Mouse (Mus musculus): ENCODE results near the gene Pip5kl1.

Gene Pip5kl1

DNA sequence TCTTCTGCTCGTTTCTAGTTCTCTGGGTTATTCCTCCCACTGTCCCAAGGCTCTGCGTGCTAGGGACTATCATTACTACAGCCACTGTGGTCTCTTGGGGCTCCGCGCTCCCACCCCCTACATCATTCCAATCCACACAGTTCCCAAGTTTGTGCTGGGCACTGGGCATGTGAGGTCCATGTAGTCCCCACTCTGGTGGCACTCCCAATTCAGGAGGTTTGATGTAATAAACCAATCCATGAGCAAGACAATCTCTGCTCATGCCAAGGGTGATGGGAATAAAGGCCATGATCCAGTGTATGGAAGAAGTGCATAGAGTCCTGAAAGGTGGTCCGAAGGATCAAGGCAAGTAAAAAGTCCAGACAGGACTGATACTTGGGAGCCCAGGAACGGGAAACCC is at the start of gene Pip5kl1:
Gene Pip5kl1, plus strand, starts transcription at position 301 of the 400 bp plus-strand sequence.
- DNase-seq (ENCODE audit: low spot score) = no peak

DNA sequence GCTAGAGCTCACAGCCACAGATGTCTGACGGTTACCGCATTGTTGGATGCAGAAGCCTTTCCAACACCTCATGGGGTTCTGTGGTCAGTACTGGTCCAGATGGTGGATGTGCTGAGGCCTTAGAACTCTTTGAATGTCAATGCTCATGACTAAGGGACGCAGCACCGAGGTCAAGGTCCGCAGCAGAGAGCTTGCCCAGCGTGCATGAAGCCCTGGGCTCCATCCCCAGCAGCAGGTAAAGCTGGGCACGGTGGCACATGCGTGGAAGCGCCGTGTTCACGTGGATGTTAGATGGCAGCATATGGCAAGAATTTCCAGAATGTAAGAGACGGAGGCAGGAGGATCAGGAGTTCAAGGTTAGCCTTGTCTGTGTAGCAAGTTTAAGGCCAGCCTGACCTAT is 48.8 kb upstream of the Pip5kl1 start:
- no peak for DNase-seq (ENCODE audit: low spot score)

DNA sequence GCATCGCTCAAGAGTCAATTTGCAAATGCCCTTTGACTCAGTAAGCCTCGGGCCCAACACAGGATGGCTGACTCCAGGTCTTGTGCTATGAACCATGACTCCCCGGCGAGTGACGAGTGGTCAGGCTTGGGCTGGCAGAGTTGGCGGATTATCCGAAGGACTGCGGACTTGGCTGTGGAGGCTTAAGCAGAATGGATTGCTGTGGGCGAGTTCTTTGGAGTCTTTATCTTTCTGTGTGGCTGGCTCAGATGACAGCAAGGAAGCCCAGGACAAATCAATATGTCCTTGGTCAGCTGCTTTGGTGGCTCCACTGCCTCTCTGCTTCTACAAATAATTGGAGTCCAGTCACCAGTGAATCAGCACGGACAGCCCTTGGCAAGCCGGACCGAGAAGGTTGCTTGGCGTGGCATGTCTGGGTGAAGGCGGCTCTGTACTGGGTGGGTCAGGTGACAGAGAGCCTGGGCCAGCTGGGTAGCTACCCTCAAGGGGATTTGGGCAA is 47.1 kb upstream of the Pip5kl1 start:
- DNase-seq (ENCODE audit: low spot score) = peak; percentile 44

- no peak for DNase-seq (ENCODE audit: low spot score)
These were observed 46.3 kb upstream of the Pip5kl1 start for GRCm38 (mm10) chr2:32528326-32528725.

GRCm38 (mm10) chr2:32530479-32530878 is 44.1 kb upstream of the Pip5kl1 start:
- no peak for DNase-seq (ENCODE audit: low spot score)

GRCm38 (mm10) chr2:32533163-32533562 is 41.4 kb upstream of the Pip5kl1 start:
- DNase-seq (ENCODE audit: low spot score) = peak; percentile 60

DNA sequence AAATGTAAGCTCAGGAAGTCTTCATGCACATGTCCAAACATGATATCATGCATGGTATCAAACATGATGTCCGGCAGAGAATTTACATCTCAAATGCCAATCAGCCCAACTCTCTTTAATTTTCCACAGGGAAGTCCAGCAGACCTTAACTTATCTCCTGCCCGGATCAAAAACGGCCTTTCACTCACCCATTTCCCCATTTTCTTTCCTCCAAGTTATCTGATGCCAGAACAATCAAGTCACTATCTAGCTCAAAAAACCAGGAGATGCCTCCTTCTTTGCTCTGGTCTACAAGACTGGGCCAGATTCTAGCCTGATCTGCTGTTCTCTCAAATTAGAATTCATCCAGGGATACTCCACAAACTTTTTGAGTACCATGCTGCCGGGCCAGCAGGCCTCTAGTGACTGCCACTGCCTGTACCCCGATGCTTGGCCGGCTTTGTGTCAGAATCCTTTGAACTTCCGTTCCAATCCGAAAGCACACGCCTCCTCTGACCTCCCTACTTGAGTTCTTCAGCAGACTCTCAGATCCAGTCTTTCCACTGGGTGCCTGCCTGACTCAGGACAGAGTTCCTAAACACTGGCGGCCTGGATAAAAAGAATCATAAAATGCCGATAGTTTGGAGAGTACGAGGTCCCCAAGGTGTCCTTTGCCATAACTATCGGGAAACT is 40.4 kb upstream of the Pip5kl1 start:
- DNase-seq (ENCODE audit: low spot score) = peak; percentile 72

GRCm38 (mm10) chr2:32534733-32535471 is 39.7 kb upstream of the Pip5kl1 start, which contains the start of gene Fam102a:
Gene Fam102a, plus strand, starts transcription at chr2:32535332.
- peak; percentile 97 for DNase-seq (ENCODE audit: low spot score)

DNA sequence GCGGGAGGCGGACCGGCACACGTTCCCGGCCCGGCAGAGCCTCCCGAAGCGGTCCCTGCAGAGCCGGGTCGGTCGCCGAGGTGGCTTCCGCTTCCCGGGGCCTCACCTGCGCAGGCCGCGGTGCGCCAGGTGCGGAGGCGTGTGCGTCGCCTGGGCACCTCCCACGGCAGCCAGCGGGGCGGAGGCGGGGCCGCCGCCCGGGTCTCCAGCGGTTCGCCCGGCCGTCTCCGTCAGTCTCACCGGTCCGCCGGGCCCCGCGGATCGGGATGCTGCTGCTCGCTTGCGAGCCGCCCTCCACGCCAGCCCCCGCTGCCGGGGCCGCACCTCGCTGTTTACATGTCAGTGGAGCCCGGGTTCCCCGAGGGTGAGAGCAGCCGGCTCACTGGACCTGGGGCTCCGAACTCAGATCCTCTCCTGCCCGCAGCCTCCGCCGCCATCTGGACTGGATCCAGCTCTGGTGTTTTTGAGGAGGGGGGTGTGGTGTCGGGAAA is 39.1 kb upstream of the Pip5kl1 start:
- DNase-seq (ENCODE audit: low spot score) = peak; percentile 59

GRCm38 (mm10) chr2:32536086-32536633 is 38.4 kb upstream of the Pip5kl1 start:
- DNase-seq (ENCODE audit: low spot score) = no peak

- DNase-seq (ENCODE audit: low spot score) = peak; percentile 90
These were observed 37.8 kb upstream of the Pip5kl1 start for GRCm38 (mm10) chr2:32536634-32537359.

DNA sequence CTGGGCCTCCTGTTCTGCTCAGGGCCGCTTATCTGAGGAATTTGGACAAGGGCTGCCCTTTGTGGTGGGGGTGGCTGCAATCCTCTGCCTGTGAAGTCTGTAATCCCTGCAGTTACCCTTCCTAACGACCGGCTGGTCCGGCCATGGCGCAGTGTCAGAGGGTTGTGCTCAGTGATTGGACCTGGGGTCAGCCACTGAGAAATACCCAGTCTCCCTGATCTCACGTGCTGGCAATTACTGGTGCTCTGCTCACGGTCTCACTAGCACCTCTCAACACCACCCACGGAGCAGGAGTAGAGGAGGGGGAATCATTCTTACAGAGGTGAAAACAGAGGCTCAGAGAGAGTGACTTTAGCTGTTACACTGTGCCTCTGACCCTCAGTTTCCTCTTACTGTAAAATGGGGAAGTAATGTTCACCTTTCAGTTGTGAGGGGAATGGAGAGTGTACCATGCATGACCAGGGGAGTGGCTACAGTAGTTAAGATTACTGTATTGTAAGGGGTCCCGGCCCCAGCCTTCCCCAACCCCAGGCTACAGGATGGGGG is 37.2 kb upstream of the Pip5kl1 start:
- no peak for DNase-seq (ENCODE audit: low spot score)

GRCm38 (mm10) chr2:32537941-32538340 is 36.7 kb upstream of the Pip5kl1 start:
- no peak for DNase-seq (ENCODE audit: low spot score)

GRCm38 (mm10) chr2:32538461-32538860 is 36.1 kb upstream of the Pip5kl1 start:
- DNase-seq (ENCODE audit: low spot score) = no peak

DNA sequence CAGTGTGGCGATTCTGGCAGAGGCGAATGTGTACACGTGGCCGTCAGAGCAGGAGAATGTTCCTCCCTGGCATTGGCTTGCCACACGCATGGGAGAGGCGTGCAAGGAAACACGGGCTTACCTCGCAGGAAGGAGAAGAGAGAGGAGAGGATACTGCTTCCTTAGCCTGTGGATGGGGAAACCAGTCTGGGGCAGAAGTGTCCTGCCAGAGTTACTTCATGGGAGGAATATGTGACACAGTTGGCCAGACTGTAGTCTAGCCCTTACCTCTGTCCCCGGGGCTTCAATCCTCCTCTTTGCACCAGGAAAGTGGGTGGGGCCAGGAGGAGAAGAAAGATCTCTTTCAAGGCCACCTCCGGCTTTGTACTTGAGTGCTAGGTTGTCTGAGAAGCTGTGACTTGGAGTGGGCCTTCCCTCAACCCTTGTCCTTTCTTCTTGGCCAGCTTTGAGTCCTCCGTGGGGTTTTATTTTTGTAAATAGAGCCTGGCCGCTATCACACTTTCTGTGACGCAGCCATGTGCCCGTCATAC is 35.1 kb upstream of the Pip5kl1 start:
- DNase-seq (ENCODE audit: low spot score) = peak; percentile 35

DNA sequence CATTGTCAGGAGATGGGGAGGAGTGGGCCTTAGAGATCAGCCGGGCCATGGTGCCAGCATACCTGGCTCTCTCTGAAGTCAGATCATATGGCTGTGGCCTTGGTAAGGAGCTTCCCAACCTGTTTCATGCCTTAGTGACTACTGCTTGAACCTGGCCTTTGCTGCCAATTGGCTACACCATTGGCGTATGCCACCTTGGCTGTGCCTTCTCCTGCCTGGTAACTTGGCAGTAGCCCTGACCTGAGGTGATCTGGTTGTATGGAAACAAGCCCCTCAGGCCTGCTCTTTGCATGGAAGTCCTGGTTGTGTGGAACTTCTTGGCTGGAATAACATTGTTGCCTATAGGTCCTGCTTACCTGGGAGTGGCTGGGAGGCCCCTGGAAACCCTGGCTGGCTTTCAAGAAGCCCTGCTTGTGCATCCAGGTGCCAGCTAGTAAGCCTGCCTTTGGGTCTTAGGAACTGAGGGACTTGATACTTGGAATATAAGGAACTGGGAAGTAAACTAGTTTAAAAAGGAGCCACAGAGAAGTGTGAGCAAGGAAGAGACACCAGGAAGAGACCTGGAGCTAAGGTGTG is 33.2 kb upstream of the Pip5kl1 start:
- DNase-seq (ENCODE audit: low spot score) = no peak

DNA sequence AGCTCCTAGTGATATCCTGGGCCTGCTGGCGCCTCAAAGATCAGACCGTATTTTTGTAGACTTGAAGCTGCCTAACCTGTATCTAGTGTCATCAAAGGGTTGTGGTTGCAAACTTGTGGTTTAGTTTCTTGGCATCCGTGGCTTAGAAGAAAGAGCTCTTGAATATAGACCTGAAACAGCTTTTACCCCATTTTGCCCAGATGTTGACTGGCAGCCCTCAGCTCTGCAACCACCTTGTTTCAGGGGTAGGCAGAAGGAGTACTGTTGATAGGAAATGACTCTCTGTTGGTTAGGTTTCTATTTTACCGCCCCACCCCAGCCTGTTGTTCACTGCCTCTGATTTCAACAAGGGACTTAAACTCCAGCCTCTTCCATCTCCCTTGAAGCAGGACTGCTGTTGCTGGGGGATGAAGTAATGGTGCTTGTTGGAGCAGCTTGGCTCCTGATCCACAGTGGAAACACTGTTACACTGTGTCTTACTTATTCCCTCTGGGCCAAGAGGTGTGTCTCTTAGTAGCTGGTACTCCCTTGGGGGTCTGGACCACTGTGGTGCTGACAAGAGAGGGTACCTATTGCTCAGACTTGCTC is 32.5 kb upstream of the Pip5kl1 start:
- no peak for DNase-seq (ENCODE audit: low spot score)

- peak; percentile 65 for DNase-seq (ENCODE audit: low spot score)
These were observed 31.6 kb upstream of the Pip5kl1 start for GRCm38 (mm10) chr2:32543031-32543449.

DNA sequence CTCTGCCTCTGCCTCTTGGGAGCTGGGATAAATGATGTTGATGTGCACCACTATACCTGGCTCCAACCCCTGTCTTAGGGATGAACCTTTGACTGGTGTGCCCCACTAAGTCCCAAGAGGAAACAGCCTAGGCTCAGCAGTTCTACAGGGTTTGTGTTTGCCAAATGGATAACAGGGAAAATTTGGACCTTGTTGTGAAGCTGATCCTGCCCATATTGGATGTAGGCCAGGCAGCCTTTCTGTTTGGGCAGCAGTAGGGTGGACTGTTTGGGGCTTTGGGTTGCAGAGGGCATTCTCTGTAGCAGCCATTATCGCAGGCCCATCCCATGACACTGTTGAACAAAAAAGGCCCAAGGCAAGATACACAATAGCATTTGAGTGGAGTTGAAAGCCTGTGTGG is 27.6 kb upstream of the Pip5kl1 start:
- DNase-seq (ENCODE audit: low spot score) = peak; percentile 58

DNA sequence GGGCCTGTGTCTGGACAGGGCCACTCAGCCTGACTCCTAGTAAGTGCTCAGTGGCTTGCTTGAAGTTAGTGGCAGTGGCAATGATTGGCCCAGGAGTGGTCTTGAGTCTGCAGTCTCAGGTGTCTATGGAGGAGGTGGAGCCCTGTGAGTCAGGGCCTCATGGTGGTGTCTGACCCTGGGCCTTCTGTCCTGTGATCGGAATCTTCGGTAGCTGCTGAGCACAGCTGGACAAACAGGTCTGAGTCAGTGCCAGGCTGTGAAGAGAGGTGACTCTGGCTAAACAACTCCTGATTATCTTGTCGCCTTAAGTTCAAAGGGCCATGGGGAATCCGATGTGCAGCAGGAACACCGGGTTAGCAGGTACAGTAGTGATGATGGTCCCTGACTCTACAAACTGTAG is 27.2 kb upstream of the Pip5kl1 start:
- no peak for DNase-seq (ENCODE audit: low spot score)

Data from adipocyte (in vitro differentiated cells).